Mouse (Mus musculus): ENCODE measurements at regions not wholly inside any gene's neighbourhood (a gene's known extent, or its start where the extent isn't known, plus 50 kb on each side); places are given as distances from the start of the nearest gene placed in this dataset.

GRCm38 (mm10) chr8:37129670-37130069 lies 136.3 kb downstream of the AI429214 start:
- TF ChIP-seq CTCF (conservative IDR thresholded peaks at IDR 0.05 in 1 of 2, IDR thresholded peaks at IDR 0.05 in 1 of 2; ENCODE audit: low read depth in 2 of 2, low read length in 2 of 2) (no peak), SIN3A (IDR thresholded peaks at IDR 0.05; ENCODE audit: low read length) (no peak), CHD2 (IDR thresholded peaks at IDR 0.05; ENCODE audit: low read length) (no peak), HCFC1 (IDR thresholded peaks at IDR 0.05; ENCODE audit: low read depth, low read length) (no peak), RAD21 (IDR thresholded peaks at IDR 0.05; ENCODE audit: low read depth, low read length) (no peak), MEF2A (IDR thresholded peaks at IDR 0.05; ENCODE audit: borderline replicate concordance, low read depth, low read length) (no peak), EP300 (IDR thresholded peaks at IDR 0.05; ENCODE audit: low read length) (no peak), ZC3H11A (IDR thresholded peaks at IDR 0.05; ENCODE audit: low read depth, low read length) (no peak), TCF12 (IDR thresholded peaks at IDR 0.05; ENCODE audit: low read depth, low read length) (no peak), POLR2A (IDR thresholded peaks at IDR 0.05; ENCODE audit: low read depth, low read length) (no peak)
